Comparison of ENCODE assay signal across 9 mouse cellular contexts in the genomic region with DNA sequence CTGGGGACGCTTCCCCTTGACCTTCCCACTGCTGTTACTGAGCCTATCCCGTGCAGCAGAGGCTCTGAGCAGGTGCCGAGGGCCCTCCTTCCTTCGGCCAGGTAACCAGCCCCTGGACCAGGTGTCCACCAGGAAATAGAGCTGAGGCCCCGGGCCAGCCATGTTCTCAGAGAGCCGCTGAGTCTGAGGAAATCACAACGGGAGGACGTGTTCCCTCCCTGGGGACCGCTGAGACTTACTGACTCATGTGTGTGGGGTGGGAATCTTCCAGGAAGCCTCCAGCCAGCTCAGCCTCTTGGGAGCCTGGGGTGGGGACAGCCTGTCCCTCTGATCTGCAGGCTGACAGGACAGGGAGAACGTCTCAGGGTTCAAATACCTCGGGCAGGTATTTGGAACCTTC. TPM values are rescaled to one million over a fixed set of nuclear protein-coding genes. Genes with fewer than 3 reads are reported as not detected.
DNase-seq lines count a peak whose midpoint lies in the region; ATAC-seq lines count a peak whose summit lies in the region.
"Had no signal": no experiment of that assay in that cellular context is flagged by ENCODE, and none has a peak within 500 bp of the region (broad histone marks: within the 10 kb centered on the region; RNA-seq: fewer than 3 reads in every experiment).

No protein-coding gene starts in this region.

- H3K27ac ChIP-seq in kidney, embryonic 15.5 days: peak overlapping the region; percentile 72
- H3K27ac ChIP-seq in stomach, embryonic 15.5 days: peak overlapping the region; percentile 67
- no peak overlapping the region for H3K27ac ChIP-seq in midbrain, embryonic 11.5 days (ENCODE audit: low read depth, low read length)

- H3K27me3 ChIP-seq in kidney, embryonic 15.5 days: 0 out of 2 replicates have a peak, but pooled peaks cover 5% of the 10 kb centered on the region
- H3K27me3 ChIP-seq in stomach, embryonic 15.5 days (replicated peaks): no peaks in the 10 kb centered on the region
- no peaks in the 10 kb centered on the region for H3K27me3 ChIP-seq in midbrain, embryonic 11.5 days (ENCODE audit: control insufficient read depth, insufficient read depth, low read length)

- peaks cover 52% of the 10 kb centered on the region for H3K4me1 ChIP-seq in kidney, embryonic 15.5 days
- H3K4me1 ChIP-seq in stomach, embryonic 15.5 days: peaks cover 61% of the 10 kb centered on the region
- 0 out of 2 replicates have a peak, but pooled peaks cover 2% of the 10 kb centered on the region for H3K4me1 ChIP-seq in midbrain, embryonic 11.5 days (ENCODE audit: control insufficient read depth, insufficient read depth, low read length)

- no peaks in the 10 kb centered on the region for H3K9me3 ChIP-seq in kidney, embryonic 15.5 days (replicated peaks)
- H3K9me3 ChIP-seq in stomach, embryonic 15.5 days: no peaks in the 10 kb centered on the region
- no peaks in the 10 kb centered on the region for H3K9me3 ChIP-seq in midbrain, embryonic 11.5 days (ENCODE audit: control insufficient read depth, low read length)
- H3K9me3 ChIP-seq: G1E had no signal

- no peak overlapping the region for H3K9ac ChIP-seq in kidney, embryonic 15.5 days
- no peak overlapping the region for H3K9ac ChIP-seq in stomach, embryonic 15.5 days
- H3K9ac ChIP-seq in midbrain, embryonic 11.5 days (ENCODE audit: low read length): no peak overlapping the region

- peak overlapping the region; percentile 59 for H3K4me2 ChIP-seq in kidney, embryonic 15.5 days
- H3K4me2 ChIP-seq in stomach, embryonic 15.5 days: peak overlapping the region; percentile 57
- H3K4me2 ChIP-seq in midbrain, embryonic 11.5 days: no peak overlapping the region

- no peaks in the 10 kb centered on the region for H3K36me3 ChIP-seq in kidney, embryonic 15.5 days
- no peaks in the 10 kb centered on the region for H3K36me3 ChIP-seq in stomach, embryonic 15.5 days
- no peaks in the 10 kb centered on the region for H3K36me3 ChIP-seq in midbrain, embryonic 11.5 days (ENCODE audit: control insufficient read depth, insufficient read depth, low read length)
- H3K36me3 ChIP-seq: G1E had no signal

- DNase-seq in lung, adult 18-20 months: peak; percentile 27 to 41
- DNase-seq in lung, postnatal 14 days: no peak
- DNase-seq in heart, adult 9 months (ENCODE audit: low spot score in 2 of 2): peak; percentile 78 to 85
- DNase-seq in midbrain, embryonic 11.5 days (ENCODE audit: low spot score, missing footprints): no peak
- DNase-seq in spleen, postnatal 36 days (ENCODE audit: low spot score in 2 of 2): no peak
- DNase-seq in thymus, postnatal 10 days (ENCODE audit: low spot score in 2 of 2): no peak

- H3K4me3 ChIP-seq in kidney, embryonic 15.5 days (replicated peaks): peak overlapping the region; percentile 29
- H3K4me3 ChIP-seq in stomach, embryonic 15.5 days (replicated peaks): 0 out of 2 replicates have a peak overlapping the region, but pooled peaks have one; percentile 28
- H3K4me3 ChIP-seq in midbrain, embryonic 11.5 days (ENCODE audit: low read depth, low read length): no peak overlapping the region

- no peak for ATAC-seq in kidney, embryonic 15.5 days (replicated peaks; ENCODE audit: low FRiP score)
- no peak for ATAC-seq in stomach, embryonic 15.5 days (ENCODE audit: insufficient read depth, low FRiP score, low read depth)
- ATAC-seq in midbrain, embryonic 11.5 days (ENCODE audit: low FRiP score): no peak

- 50% methylated on average over 11 of the region's 11 CpGs for WGBS in kidney, embryonic 15.5 days
- WGBS in stomach, embryonic 15.5 days: 44% methylated on average over 11 of the region's 11 CpGs
- 62% methylated on average over 11 of the region's 11 CpGs for WGBS in midbrain, embryonic 11.5 days

RNA-seq across cellular contexts. Expression of a gene that starts 32.1 kb away (rescaled TPM):
- polyA plus RNA-seq in kidney, embryonic 15.5 days (2015; fragmentation: Nextera tagmentation; extraction: Ambion mirVana): 120 and 126 TPM in 2 replicates
- 107 and 121 TPM in 2 replicates for polyA plus RNA-seq in stomach, embryonic 15.5 days (2015; fragmentation: Nextera tagmentation; extraction: Ambion mirVana)
- polyA plus RNA-seq in midbrain, embryonic 11.5 days (2014; fragmentation: Nextera tagmentation; extraction: Ambion mirVana): 146 and 152 TPM in 2 replicates

Comparison
In these comparisons a context has a peak if more than half of its experiments do, and no peak if none do; other contexts are left out.
1. DNase-seq: peak in lung, adult 18-20 months (2 of 2) and heart, adult 9 months (2 of 2); none in lung, postnatal 14 days (single experiment), midbrain, embryonic 11.5 days (single experiment), spleen, postnatal 36 days (0 of 2) and thymus, postnatal 10 days (0 of 2).